Mouse (Mus musculus) ES-E14 (cell line): Measurements from ENCODE around the gene Ankrd42.

ENCODE experiments used
- HCFC1 ChIP-seq: IDR thresholded peaks from 2 replicates; pipeline ENCODE4 v1.6.1; 2012; ENCODE audit warnings: low read length, inconsistent platforms, borderline replicate concordance; ENCODE audit not compliant: insufficient read depth
- MAFK ChIP-seq: IDR thresholded peaks from 2 replicates; pipeline ENCODE4 v1.6.1; 2014; ENCODE audit warnings: mild to moderate bottlenecking, low read depth, low read length, inconsistent platforms; ENCODE audit not compliant: insufficient read depth
- ZNF384 ChIP-seq: IDR thresholded peaks from 2 replicates; pipeline ENCODE4 v1.6.1; 2012; ENCODE audit warnings: low read depth, low read length, inconsistent platforms

DNA sequence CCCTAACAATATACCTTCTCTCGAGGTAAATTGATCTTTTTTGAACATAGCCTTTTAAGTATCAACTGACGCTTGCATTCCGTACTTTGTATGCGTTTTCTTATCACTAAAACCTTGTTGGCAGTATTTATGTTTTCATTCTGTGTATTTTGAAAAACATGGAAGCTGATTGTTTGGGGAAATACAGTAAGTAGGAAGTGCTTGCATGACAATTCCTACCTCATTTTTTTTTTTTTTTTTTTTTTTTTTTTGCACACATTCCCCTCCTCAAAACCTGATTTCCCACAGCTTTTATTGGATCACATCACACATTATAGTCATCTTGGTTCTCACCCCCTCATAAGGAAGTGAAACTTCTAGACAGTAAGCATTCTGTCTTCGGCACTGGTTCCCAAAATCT is 1.1 kb upstream of the Ankrd42 start:
- TF ChIP-seq MAFK (no peak), ZNF384 (peak; percentile 78), HCFC1 (no peak)
